Mouse (Mus musculus) limb, embryonic 10.5 days (tissue): ENCODE data around the gene Actr8. TPM values are rescaled to one million over a fixed set of nuclear protein-coding genes. Genes with fewer than 3 reads are reported as not detected.

Experiments used
- DNase-seq: peaks from one replicate; pipeline ENCODE4 v3.0.0-alpha.2; 2017; ENCODE audit warnings: low spot score
- H3K27ac ChIP-seq: fragments of 300-500 bp; sonication (generic); 2 replicates; pipeline ENCODE4 v1.5.1; 2016; ENCODE audit warnings: mild to moderate bottlenecking
- H3K27me3 ChIP-seq: fragments of 300-500 bp; sonication (generic); 2 replicates; pipeline ENCODE4 v1.6.1; 2016; ENCODE audit warnings: low read depth, mild to moderate bottlenecking; ENCODE audit not compliant: poor library complexity, severe bottlenecking
- H3K36me3 ChIP-seq: fragments of 300-500 bp; sonication (generic); 2 replicates; pipeline ENCODE4 v1.6.1; 2016; ENCODE audit warnings: mild to moderate bottlenecking, moderate library complexity
- H3K4me1 ChIP-seq: fragments of 300-500 bp; sonication (generic); 2 replicates; pipeline ENCODE4 v1.6.1; 2016
- H3K4me3 ChIP-seq: fragments of 300-500 bp; sonication (generic); 2 replicates; pipeline ENCODE4 v1.5.1; 2016; ENCODE audit warnings: mild to moderate bottlenecking, moderate library complexity
- H3K9me3 ChIP-seq: fragments of 300-500 bp; sonication (generic); replicated peaks from 2 replicates; pipeline ENCODE4 v1.6.1; 2016; ENCODE audit warnings: mild to moderate bottlenecking
- WGBS: fragments of 180-500 bp; shearing (Covaris S2); methylation state at CpG from one replicate; pipeline ENCODE4 v1.1.7; 2016; 5-methylcytosine and 5-hydroxymethylcytosine counted together
- polyA plus RNA-seq: library from polyadenylated mRNA; unstranded; fragments of >200 nt; fragmentation: Nextera tagmentation; extraction: Ambion mirVana; gene quantifications from 2 replicates; pipeline ENCODE4 v1.2.1, GENCODE M21; 2016

Gene Actr8
- polyA plus RNA-seq, 1 experiment from 2014 or later, result 78.4 TPM

GRCm38 (mm10) chr14:29971446-29971845, 6.7 kb upstream of the Actr8 start:
- DNase-seq, result no peak
- no peaks in the 10 kb centered on the region for H3K27me3 ChIP-seq
- H3K4me3 ChIP-seq, result no peak overlapping the region
- peaks cover 67% of the 10 kb centered on the region for H3K36me3 ChIP-seq
- no peaks in the 10 kb centered on the region for H3K9me3 ChIP-seq
- H3K27ac ChIP-seq, result no peak overlapping the region
- WGBS, result 95% methylated on average over 7 of the region's 7 CpGs
- peaks cover 16% of the 10 kb centered on the region for H3K4me1 ChIP-seq

GRCm38 (mm10) chr14:29971993-29972392, 6.1 kb upstream of the Actr8 start:
- Histone ChIP-seq H3K36me3 (peaks cover 73% of the 10 kb centered on the region), H3K9me3 (no peaks in the 10 kb centered on the region), H3K27me3 (no peaks in the 10 kb centered on the region), H3K27ac (no peak overlapping the region), H3K4me3 (no peak overlapping the region), H3K4me1 (peaks cover 16% of the 10 kb centered on the region)
- no peak for DNase-seq
- 90% methylated on average over 5 of the region's 5 CpGs for WGBS

GRCm38 (mm10) chr14:29976927-29977326, 1.2 kb upstream of the Actr8 start:
- Histone ChIP-seq H3K27me3 (no peaks in the 10 kb centered on the region), H3K9me3 (no peaks in the 10 kb centered on the region; the same call in 1 of the 2 replicates), H3K27ac (no peak overlapping the region), H3K36me3 (peaks cover 73% of the 10 kb centered on the region), H3K4me1 (peaks cover 9% of the 10 kb centered on the region), H3K4me3 (no peak overlapping the region)
- DNase-seq, result no peak
- 88% methylated on average over 6 of the region's 6 CpGs for WGBS

GRCm38 (mm10) chr14:29980447-29981205, 2.5 kb downstream of the Actr8 start:
- H3K4me1 ChIP-seq, result peaks cover 9% of the 10 kb centered on the region
- H3K27me3 ChIP-seq, result no peaks in the 10 kb centered on the region
- H3K9me3 ChIP-seq, result no peaks in the 10 kb centered on the region; the same call in 1 of the 2 replicates
- WGBS, result 96% methylated on average over 10 of the region's 10 CpGs
- peaks cover 74% of the 10 kb centered on the region for H3K36me3 ChIP-seq
- DNase-seq, result no peak
- no peak overlapping the region for H3K27ac ChIP-seq
- H3K4me3 ChIP-seq, result no peak overlapping the region

GRCm38 (mm10) chr14:29986096-29986495, 8.0 kb downstream of the Actr8 start:
- Histone ChIP-seq H3K27ac (no peak overlapping the region), H3K27me3 (no peaks in the 10 kb centered on the region), H3K4me3 (no peak overlapping the region), H3K9me3 (no peaks in the 10 kb centered on the region), H3K4me1 (no peaks in the 10 kb centered on the region), H3K36me3 (peaks cover 100% of the 10 kb centered on the region)
- no peak for DNase-seq
- 97% methylated on average over 4 of the region's 4 CpGs for WGBS

GRCm38 (mm10) chr14:29987276-29987675, 9.1 kb downstream of the Actr8 start:
- peaks cover 100% of the 10 kb centered on the region for H3K36me3 ChIP-seq
- DNase-seq, result no peak
- no peaks in the 10 kb centered on the region for H3K27me3 ChIP-seq
- no peak overlapping the region for H3K27ac ChIP-seq
- no peaks in the 10 kb centered on the region for H3K9me3 ChIP-seq
- WGBS, result 98% methylated on average over 6 of the region's 6 CpGs
- no peak overlapping the region for H3K4me3 ChIP-seq
- no peaks in the 10 kb centered on the region for H3K4me1 ChIP-seq

- no peaks in the 10 kb centered on the region for H3K9me3 ChIP-seq
- no peak for DNase-seq
- no peaks in the 10 kb centered on the region for H3K27me3 ChIP-seq
- peaks cover 100% of the 10 kb centered on the region for H3K36me3 ChIP-seq
- no peak overlapping the region for H3K27ac ChIP-seq
- H3K4me1 ChIP-seq, result no peaks in the 10 kb centered on the region
- 96% methylated on average over 9 of the region's 9 CpGs for WGBS
- H3K4me3 ChIP-seq, result no peak overlapping the region
Observed at GRCm38 (mm10) chr14:29987739-29988138, 9.6 kb downstream of the Actr8 start.

- Histone ChIP-seq H3K4me1 (no peaks in the 10 kb centered on the region), H3K27me3 (no peaks in the 10 kb centered on the region), H3K36me3 (peaks cover 100% of the 10 kb centered on the region), H3K4me3 (no peak overlapping the region), H3K9me3 (no peaks in the 10 kb centered on the region), H3K27ac (no peak overlapping the region)
- WGBS, result 97% methylated on average over 4 of the region's 4 CpGs
- DNase-seq, result no peak
Observed at GRCm38 (mm10) chr14:29988337-29988736, 10.2 kb downstream of the Actr8 start.

GRCm38 (mm10) chr14:29994976-29995375, 16.8 kb downstream of the Actr8 start:
- H3K27me3 ChIP-seq, result no peaks in the 10 kb centered on the region
- peak; percentile 74 for DNase-seq
- H3K9me3 ChIP-seq, result no peaks in the 10 kb centered on the region
- 24% methylated on average over 4 of the region's 4 CpGs for WGBS
- H3K4me1 ChIP-seq, result peaks cover 16% of the 10 kb centered on the region
- peaks cover 83% of the 10 kb centered on the region for H3K36me3 ChIP-seq
- H3K4me3 ChIP-seq, result no peak overlapping the region
- no peak overlapping the region for H3K27ac ChIP-seq

GRCm38 (mm10) chr14:29996000-29996751, 18.0 kb downstream of the Actr8 start:
- peaks cover 16% of the 10 kb centered on the region for H3K4me1 ChIP-seq
- H3K9me3 ChIP-seq, result no peaks in the 10 kb centered on the region
- no peak overlapping the region for H3K4me3 ChIP-seq
- peaks cover 71% of the 10 kb centered on the region for H3K36me3 ChIP-seq
- H3K27ac ChIP-seq, result no peak overlapping the region; the same call in 1 of the 2 replicates
- no peaks in the 10 kb centered on the region for H3K27me3 ChIP-seq
- 91% methylated on average over 11 of the region's 11 CpGs for WGBS
- no peak for DNase-seq

- no peaks in the 10 kb centered on the region for H3K27me3 ChIP-seq
- no peak for DNase-seq
- H3K36me3 ChIP-seq, result peaks cover 60% of the 10 kb centered on the region
- H3K4me1 ChIP-seq, result peaks cover 19% of the 10 kb centered on the region
- H3K27ac ChIP-seq, result no peak overlapping the region
- H3K9me3 ChIP-seq, result no peaks in the 10 kb centered on the region
- no peak overlapping the region for H3K4me3 ChIP-seq
Observed at GRCm38 (mm10) chr14:29997345-29997744, 19.2 kb downstream of the Actr8 start.

GRCm38 (mm10) chr14:29998747-29999474, 20.8 kb downstream of the Actr8 start:
- no peaks in the 10 kb centered on the region for H3K27me3 ChIP-seq
- WGBS, result 82% methylated on average over 13 of the region's 13 CpGs
- H3K4me3 ChIP-seq, result no peak overlapping the region
- H3K36me3 ChIP-seq, result peaks cover 44% of the 10 kb centered on the region
- no peak for DNase-seq
- H3K27ac ChIP-seq, result no peak overlapping the region
- no peaks in the 10 kb centered on the region for H3K9me3 ChIP-seq
- peaks cover 19% of the 10 kb centered on the region for H3K4me1 ChIP-seq

GRCm38 (mm10) chr14:29999475-29999811, 21.3 kb downstream of the Actr8 start:
- Histone ChIP-seq H3K4me1 (peaks cover 19% of the 10 kb centered on the region), H3K4me3 (no peak overlapping the region), H3K27ac (no peak overlapping the region), H3K9me3 (no peaks in the 10 kb centered on the region), H3K36me3 (peaks cover 39% of the 10 kb centered on the region), H3K27me3 (no peaks in the 10 kb centered on the region)
- no peak for DNase-seq
- WGBS, result 91% methylated on average over 3 of the region's 3 CpGs
